Mouse (Mus musculus): ENCODE results near the gene Pklr.

The Pklr gene

DNA sequence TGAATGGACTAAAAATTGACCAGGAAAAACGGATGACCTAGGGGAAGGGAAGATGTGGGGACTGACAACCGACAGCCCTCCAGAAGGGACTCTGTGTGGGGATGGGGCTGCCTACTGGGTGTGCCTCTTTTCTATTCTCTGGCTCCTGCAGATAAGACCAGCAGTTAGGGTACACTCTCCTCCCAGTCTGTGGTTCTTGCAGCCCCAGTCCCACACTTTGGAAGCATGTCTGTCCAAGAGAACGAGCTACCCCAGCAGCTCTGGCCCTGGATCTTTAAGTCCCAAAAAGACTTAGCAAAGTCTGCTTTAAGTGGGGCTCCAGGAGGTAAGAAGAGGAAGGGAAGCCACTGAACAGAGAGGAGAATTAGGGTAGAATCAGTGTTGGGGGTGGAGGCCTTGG is at the start of gene Pklr:
Gene Pklr (plus strand): TSS at position 185 of the 400 bp plus-strand sequence.
- no peak for DNase-seq (ENCODE audit: low read depth)

DNA sequence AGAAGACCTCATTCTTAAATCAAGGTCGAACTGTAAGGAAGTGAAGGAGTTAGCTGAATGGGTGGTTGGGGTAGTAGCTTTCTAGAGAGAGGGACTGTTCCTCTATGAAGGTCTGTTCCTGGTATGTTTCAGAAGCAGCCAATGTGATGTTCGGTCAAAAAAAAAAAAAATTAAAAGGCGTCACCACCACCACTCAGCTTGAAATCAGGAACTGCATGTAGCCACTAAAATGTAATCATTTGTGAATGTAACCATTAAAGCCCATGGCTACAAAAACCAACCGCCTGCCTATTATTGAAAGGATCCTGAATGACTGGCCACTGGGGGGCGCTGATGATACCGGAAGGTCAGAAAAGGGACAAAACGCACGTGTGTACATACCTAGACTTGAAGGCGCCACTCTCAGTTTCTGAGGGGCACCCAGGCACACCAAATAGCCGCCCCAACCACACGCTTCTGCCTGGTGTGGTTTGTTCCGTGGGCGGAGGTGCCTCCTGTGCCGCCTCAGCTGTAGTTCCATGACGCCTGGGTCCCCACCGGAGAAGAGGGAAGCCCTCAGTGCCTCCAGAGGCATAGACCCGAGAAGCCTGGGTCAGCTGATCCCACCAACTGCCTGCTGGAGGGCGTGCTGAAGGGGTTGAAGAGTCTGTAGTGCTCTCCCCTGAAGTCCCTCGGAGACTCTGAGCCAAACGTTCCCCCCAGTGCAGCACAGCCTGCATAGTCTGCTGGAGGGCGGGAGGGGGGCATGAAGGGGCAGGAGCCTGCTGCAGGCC is 48.4 kb upstream of the Pklr start:
- DNase-seq (ENCODE audit: low read depth), result peak; percentile 90

DNA sequence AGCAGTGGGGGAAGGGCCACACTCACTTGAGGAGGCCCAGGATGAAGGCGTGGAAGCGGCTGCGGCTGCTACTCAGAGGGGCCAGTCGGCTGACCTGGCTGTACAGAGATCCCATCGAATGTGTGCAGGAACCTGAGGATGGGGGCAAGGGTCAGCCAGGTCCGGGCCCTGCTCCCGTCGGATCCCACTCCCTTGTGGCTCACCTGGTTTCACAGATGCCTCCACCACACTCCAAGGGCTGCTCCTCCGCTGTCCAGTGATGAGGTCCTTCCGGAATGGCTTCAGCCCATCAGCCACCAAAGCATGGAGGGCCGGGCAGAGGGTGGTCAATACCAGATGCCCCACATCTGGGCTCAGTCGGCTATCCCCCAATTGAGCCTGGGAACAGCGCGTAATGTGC is 47.0 kb upstream of the Pklr start:
- DNase-seq (ENCODE audit: low read depth), result no peak

DNA sequence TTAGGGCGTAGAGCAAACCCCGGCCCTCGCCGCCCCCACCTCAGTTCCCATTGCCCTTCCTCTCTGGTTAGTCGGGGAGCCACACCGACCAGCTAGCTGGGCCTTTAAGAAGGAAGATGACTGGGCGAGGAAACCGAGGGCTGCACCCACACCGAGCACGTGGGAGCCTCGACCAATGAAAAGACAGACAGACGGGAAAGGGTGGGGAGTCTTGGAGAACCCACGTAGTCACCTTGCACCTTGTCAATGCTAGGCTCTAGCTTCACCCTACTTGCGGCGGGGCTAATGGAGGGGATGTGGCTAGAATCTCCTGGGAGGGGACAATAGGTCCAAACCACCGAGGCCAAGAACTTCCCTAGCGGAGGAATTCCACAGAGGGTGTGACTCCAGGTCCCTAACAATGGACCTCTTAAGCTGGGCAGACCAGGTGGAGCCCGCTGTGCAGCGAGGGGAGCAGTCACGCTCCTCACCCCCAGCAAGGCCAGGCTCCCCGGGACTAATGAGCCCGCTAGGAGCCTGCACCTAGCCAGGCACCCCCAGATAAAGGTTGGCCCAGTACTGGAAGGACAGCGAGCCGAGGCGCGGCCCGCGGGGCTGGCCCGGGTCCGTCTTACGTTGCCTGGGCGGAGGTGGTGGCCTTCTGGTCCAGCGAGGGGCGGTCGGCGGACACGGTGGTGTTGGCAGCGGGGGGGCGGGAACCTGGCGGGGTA is 45.9 kb upstream of the Pklr start:
- DNase-seq (ENCODE audit: low read depth), result peak; percentile 94

DNA sequence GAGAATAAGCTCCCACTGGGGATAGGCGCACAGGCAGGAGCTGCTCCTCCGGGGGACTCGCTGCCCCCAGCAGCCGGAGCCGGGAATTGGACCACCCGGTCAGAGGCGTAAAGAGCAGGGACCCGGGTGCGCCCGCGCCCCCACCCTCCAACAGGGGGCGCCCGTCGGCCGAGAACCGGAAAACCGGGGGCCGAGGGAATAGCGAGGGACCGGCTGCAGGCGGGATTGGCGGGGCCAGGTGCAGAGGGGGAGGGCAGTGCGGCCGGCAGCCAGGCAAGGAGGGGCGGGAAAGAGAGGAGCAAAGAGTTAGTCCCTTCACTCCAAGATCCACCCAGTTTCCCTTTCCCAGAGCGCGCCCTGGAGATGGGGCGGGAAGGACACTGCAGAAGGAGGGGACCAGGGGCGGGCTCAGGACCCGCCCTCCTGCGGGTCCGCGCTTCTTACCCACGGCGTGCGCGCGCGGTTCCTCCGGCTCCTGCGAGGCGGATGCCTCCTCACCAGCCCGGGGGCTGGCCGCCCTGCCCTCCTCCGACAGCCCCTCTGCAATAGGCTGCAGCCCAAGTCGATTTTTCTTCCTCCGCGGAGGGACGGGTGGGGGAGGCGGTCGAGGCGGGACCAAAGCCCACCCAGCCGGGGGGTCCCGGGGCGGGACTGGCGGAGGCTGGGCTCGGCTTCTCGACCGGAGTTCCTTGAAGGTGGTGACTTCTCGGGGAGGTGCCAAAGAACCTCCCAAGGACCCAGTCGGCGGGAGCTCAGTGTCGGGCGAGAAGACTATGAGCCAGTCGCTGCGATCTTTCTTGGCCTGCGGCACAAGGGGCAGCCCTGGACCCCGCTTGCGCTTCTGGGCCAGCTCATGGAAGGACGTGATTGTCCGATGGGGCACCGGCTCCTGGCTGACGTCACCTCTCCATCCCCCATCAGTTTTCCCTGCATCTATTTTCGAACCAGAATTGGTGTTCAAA is 45.0 kb upstream of the Pklr start:
- peak; percentile 75 for DNase-seq (ENCODE audit: low read depth)

DNA sequence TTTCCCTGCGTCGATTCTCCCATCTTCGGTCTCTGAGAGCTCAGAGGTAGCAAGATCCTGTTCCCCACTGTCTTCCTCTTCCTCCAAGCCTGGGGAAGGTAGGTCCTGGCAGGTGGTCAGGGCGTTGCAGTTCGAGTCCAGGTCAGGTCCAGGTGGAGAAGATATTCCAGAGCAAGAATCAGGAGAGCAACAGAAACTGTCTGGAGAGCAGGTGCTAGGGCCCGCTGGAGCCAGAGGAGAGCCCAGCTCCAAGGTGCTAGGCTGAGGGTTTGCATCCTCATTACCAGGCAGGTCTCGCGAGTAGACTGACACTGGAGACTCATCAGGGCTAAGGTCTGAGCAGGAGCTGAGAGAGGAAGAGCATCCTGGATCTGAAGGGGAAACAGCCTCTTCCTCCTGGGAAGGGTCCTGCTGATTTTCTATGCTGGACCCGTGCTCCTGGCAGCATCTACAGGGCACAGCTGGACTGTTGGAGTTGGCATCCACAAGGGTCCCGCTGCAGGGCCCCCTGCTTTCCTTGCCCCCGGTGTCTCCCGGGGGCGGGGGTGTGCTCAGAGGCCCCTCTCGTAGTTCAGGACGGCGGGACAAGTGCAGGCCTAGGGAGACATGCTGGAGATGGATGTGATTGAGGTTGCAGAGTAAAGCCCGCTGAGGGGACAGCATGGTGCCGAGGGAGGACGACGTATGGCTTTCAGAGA is 44.0 kb upstream of the Pklr start:
- DNase-seq (ENCODE audit: low read depth), result no peak

DNA sequence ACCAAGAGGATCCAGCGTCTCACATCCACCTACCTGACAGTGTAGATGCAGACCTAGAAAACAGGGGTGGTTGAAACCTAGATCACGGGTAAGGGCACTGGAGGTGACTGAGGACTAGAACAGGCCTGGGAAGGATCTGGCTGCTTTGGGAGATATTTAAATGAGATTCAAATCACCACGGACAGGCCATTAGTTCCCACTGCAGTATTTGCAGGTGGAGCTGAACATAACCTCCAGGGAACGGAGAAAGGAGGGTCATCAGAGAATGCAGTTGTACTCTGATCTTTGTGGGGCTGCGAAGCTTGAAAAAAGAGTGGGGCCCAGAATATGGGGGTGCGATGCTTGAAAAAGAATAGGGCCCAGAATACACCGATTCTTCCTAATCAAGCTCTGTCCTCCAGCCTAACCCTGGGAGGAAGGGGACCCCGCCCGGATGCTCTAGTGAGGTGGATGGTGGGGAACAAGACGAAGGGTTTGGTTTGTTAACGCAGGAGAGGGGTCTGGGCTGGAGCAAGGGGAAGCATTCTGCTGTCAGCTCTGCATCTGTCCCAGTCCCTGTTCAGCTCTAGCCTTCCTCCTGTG is 43.3 kb upstream of the Pklr start:
- DNase-seq (ENCODE audit: low read depth), result no peak

DNA sequence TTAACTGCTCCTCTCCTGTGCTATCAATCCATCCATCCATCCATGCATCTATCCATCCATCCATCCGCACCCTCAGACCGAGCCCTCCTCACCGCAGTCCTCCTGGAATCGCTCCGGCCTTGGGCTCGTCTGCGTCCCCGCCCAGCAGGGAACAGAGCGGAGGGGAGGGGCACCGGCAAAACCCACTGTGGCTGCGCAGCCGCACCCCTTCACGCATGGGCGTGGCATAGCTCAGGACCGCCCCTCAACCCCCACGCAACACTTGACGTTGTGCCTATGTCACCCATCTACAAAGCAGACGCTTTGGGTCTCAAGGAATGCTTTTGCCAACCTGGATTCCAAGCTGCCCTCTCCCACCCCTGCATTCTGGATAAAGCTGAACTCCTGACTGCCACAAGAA is 42.8 kb upstream of the Pklr start, which contains the start of gene Rusc1:
Gene Rusc1 (minus strand): TSS at position 137 of the 400 bp plus-strand sequence.
- DNase-seq (ENCODE audit: low read depth), result peak; percentile 24

DNA sequence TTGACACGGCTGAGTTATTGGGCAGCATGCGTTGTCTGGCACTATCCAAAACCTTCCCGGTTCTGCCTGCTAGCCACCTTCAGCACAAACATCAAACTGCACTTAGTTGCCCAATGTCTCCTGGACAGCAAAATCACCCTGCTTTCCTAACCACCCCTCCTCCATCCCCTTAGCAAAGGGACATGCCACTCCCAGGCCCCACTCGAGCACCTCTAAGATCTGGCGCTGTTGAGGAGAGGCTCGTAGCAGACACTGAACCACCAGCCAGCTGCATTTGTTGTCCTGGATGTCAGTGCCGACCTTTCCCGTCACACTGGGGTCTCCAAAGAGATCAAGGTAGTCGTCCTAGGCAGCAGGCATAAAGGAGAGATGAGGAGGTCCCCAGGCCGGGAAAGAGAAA is 41.9 kb upstream of the Pklr start:
- DNase-seq (ENCODE audit: low read depth), result no peak

DNA sequence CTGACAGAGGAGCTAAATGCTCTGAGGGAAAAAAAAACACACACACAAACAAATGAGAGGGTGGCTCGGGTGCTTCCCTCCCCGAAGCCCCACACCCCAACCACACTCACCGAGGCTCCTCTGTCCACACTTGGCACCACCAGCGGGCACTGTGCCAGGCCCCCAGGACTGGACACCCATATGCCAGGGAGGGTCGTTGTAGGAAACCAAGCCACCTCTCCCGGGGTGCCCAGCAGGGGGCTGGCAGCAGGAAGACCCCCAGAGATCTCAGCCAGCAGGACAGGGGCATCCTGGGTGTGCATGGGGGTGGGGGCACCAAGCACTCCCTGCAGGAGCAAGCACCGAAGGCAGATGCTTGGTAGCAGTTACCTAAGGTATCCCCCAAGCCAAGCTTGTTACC is 35.1 kb upstream of the Pklr start, which contains the start of gene Gm43738:
Gene Gm43738 (minus strand): TSS at position 289 of the 400 bp plus-strand sequence.
- peak; percentile 19 for DNase-seq (ENCODE audit: low read depth)

DNA sequence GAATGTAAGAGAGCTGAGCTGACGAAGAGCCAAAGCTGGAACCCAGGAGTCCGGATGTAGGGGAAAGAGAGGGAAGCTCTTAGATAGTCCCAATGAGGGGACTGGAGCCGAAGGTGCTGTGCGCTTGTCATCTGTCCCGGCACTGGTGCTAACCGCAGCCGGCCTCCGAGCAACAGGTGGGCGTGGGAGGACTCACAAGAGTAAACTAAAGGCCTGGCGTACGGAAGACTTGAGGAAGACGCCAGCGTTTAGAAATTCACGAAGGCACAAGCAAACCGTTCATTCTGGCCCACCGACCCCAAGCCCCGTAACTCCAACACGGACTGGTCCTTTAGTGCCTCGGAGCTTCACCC is 34.5 kb upstream of the Pklr start:
- DNase-seq (ENCODE audit: low read depth), result no peak

DNA sequence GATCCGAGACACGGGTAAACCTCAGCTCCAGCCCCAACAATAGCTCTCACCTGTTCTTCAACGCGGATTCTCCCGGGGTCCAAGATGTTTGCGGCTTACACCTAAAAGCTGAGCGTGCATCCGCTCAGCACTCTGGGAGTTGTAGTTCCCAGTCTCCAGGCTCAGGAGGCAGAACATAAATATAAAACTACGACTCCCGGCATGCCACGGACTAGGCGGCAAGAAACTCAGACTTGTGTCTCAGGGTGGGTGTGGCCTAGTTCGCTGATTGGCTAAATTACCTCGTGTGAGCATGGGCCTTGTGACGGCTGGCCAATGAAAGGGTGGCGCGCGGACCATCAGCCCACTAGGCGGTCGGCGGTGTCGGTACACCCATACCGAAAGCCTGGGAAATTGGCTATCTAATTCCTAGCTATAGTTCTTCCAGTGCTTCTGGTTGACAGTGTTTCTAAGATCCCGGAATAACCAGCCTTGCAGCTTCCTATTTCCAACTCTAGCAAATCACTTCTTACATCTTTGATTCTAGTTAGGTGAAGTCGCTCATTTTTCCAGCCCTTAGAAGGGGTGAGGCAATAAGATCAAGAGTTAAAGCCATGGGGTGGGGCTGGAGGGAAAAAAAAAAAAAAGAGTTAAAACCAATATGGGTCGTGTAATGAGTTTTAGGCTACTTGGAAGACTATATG is 34.0 kb upstream of the Pklr start, which contains the start of gene Fdps:
Gene Fdps (minus strand): TSS at position 148 of the 683 bp plus-strand sequence.
- DNase-seq (ENCODE audit: low read depth), result peak; percentile 100

DNA sequence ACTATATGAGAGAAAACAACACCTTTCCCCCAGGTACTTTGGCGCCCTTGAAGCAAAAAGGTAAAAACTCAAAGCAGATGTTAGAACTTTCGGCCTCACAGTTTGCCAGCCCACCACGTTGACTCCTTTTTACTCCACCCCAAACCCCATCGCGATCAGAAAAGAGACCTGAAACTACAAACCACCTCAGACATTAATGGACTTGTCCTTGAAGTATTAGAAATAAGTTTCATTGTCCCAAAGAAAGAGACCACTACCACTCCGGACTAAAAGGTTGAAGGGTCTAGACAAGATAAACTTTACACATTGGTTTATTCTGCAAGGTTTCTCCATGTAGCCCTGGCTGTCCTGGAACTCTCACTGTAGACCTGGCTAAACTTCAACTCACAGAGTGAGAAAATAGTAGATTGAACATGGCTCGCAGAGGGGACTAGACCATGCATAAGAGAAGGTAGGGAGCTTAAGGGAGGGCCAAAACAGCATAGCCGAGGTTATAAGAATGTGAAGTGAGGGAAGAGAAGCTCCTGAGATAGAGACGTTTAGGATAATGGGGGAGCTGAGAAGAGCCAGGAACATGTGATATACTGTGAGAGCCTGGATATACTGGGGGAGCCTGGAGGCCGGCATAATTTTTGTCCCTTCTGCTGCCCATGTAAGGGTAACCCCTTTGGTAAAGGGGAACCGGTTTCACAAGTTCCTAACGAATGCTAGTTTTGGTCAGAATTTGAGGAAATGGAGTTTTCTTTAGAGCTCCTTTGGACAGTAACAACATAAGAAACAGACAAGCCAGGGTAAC is 33.2 kb upstream of the Pklr start:
- DNase-seq (ENCODE audit: low read depth), result peak; percentile 19

DNA sequence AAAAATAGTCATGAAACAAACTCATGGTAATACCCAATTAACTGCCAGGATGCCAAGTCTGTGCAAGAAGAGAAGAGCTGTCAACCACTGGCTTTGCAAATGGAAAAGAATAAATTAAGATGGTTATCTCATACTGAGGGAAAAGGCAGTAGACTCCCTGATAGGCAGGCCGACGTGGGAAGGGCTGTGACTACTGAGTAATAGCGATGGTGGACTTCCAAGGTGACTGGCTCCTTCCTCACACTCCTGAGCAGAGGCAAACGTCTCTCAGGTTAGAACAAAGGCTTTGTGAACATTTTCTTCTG is 32.7 kb upstream of the Pklr start:
- peak; percentile 66 for DNase-seq (ENCODE audit: low read depth)

DNA sequence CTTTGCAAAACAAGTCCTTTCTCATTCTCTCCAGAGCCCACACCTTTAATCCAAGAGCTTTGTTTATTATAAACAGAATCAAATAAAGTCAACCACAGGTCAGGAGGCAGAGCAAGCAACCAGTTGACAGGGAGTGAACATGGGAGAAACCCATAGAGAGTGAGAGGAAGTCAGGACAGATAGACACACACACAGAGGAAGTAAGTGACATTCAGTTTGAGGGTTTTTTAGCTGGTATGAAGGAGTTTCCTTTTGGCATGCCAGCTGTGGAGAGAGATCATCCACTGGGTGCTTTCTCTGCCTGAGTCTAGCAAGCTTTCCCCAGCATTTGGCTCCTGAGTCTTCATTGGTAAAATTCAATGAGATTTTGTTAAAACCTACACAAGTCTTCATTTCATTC is 29.1 kb upstream of the Pklr start:
- DNase-seq (ENCODE audit: low read depth), result peak; percentile 47

DNA sequence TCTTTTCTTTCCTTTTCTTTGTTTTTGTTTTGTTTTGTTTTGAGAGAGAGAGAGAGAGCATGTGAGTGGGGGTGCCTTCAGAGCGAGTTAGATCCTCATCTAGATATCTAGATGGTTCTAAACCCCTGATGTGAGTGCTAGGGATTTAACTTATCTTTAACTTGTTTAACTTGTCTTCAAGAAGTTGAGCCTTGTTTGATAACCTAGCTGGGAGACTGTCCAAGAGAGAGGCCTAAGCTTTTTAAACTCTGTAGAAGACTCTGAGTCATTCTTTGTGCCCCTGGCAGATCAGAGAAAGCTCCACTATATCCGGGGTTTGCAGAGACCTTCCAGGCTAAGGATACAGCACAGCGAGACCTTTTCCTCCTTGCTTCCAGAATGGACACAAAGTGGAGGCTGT is 28.4 kb upstream of the Pklr start:
- no peak for DNase-seq (ENCODE audit: low read depth)

DNA sequence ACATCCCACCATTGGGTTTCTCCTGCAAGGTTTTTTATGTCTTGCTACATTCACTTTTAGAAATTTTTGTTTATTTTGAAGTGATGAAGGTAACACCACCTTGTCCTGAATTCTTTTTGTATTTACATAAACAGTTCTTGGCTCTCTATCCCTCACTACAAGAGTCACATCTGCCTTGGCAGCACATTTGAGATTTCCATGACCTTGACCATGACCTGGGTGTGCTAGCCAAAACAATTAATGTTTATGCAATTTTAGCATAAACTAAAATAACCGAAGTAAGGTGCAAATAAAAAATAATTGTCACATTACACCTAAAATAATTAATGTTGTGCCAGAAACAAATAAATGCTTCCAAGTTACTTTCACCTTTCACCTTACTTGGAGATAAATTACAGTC is 27.8 kb upstream of the Pklr start:
- no peak for DNase-seq (ENCODE audit: low read depth)

DNA sequence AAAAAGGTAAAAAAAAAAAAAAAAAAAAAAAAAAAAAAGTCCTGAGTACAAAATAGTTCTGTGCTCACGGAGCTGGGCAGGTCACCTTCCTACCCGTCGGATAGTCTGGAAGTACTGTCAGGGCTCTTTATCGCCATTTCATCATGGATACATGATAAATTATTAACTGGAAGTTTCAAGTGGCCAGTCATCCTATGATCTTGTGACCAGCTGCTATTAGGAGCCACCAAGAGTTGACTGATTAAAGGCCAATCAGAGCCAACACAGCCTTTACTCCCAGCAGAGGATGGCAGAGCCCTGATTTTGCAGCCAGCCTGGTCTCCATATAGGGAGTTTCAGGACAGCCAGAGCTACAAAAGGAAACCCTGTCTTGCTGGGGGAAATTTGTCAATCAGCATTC is 22.9 kb upstream of the Pklr start:
- no peak for DNase-seq (ENCODE audit: low read depth)

DNA sequence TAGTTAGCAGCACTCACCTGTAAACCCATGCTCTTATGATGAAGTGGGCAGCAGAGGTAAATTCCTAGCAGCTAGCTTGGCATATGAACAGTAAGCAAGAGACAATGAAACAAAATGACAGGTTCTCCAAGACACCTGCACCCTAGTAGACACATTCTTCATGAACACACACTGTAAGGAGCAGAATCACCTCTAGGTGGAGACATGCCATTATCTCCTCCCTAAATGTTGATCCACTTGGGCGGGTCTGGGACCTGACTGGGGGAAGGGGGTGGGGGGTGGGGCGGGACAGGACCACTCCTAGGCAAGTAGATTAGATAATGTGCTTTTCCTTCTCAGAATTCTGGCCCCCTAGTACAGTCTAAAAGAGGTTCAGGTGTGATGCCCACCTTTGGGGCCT is 20.4 kb upstream of the Pklr start:
- DNase-seq (ENCODE audit: low read depth), result peak; percentile 69

DNA sequence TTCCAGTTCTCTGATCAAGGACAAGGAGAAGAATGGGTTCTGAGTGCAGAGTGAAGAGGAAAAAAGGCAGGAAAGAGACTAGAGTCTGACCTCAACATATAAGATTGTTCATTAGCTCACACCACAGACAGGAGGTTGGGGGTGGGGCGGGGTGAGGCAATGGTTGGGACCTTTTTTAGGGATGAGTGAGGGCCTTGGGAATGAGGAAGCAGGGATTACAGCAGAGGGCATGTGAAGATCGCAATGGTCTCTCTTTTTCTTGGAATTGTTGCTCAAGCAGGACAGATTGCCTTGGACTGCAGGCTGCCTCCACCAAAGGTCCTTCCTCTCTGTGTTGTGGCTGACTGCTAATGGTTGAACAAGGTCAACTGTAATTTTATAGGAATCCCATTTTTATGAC is 12.6 kb upstream of the Pklr start:
- DNase-seq (ENCODE audit: low read depth), result no peak
